Mouse (Mus musculus) cerebellum, adult 11 months (tissue): ENCODE measurements at regions not wholly inside any gene's neighbourhood (a gene's known extent, or its start where the extent isn't known, plus 50 kb on each side); places are given as distances from the start of the nearest gene placed in this dataset.
A peak's percentile ranks its signal among the peaks of the same experiment; 100 is the strongest.

Source experiments
- DNase-seq: peaks from one replicate; pipeline ENCODE4 v3.0.0; 2022

DNA sequence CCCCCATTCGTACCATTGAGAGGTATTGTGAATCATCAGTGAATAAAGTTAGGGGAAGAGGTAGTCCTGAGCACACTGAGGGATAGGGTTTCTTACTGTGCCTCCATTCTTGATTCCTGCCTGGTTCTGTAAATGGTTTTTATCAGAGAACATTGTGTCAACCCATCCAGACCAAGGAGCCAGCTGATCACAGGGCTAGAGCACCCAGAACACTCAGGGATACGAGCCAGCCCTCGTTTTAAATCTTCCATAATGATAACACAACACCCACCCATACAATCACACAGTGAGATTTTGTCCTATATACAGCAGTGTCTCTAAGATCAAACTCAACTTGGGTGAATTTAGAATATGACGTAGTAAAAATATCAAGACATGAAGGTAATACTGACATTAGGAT, 424.7 kb upstream of the BB014433 start:
- no peak for DNase-seq

GRCm38 (mm10) chr8:15468540-15469476, 422.9 kb upstream of the BB014433 start:
- DNase-seq, result no peak

DNA sequence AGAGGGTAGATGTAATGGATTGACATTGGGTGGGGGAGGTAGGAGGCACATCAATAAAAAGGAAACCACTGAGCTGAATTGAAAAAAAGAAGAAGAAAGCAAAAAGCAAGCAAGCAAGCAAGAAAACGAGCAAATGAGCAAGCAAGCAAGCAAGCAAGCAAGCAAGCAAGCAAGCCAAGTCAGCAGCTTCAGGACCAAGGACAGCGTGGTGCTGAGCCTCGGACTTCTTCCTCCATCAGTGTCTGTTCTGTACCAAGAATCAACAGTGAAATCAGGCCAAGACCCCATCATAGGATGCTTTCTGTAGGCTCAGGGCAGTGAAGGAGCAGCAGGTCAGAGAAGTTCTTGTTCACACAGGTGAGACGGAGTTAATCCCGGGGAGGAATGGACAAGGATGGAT, 392.7 kb upstream of the BB014433 start:
- no peak for DNase-seq

DNA sequence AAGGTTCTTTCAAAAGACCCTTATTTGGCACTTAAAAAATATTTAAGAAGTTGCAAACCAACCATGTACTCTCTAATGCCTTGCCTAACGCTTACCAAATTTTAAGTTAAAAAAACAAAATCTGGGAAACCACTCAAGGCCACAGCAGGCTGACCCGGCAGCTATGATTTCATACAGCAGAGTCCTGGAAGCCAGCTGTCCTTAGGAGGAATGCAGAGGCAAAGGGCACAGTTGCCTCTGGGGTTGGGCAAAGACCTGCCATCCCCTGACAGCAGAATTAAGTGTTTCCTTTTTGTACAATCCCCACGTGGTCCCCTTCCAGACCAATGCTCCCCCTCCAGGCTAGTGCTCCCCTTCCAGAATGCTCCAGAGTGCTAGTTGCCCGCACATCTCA, 348.8 kb upstream of the BB014433 start:
- DNase-seq, result no peak

- DNase-seq, result no peak
These were observed 348.3 kb upstream of the BB014433 start for GRCm38 (mm10) chr8:15393936-15394721.

DNA sequence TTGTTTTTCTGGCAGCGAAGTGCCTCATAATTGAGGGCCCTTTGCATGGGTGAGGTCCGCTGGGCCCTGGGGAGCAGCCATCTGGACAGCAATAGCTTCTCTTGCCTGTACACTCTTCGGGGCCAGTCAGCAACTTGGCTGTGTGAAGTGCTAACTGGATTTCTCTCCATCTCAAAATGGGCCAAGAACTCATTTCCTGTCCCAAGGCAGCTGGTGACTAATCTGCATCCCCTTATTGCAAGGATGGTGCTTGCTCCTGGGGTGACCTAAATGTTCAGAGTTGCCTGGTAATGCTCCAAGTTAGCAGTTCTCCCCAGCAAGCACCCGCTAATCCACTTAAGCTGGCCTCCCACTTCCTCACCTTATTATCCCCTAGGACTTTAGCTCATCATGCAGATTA, 346.2 kb upstream of the BB014433 start:
- DNase-seq, result no peak

DNA sequence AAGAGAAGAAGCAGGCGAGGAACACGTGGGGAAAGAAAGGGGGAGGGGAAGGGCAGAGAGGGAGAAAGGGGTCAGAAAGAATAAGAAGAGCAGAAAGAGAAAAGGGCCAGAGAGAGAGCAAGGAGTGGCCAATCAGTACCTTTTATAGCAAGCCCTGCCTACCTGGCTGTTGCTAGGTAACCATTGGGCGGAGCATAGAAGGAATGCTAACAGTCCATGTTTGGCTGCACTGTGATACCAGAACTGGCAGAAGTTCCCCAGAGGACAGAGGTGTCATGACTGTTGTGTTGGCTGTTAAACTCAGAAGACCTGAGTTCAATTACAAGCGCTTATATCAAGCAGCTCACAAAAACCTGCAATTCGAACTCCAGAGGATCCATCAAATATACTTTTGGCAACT, 342.9 kb upstream of the BB014433 start:
- no peak for DNase-seq

DNA sequence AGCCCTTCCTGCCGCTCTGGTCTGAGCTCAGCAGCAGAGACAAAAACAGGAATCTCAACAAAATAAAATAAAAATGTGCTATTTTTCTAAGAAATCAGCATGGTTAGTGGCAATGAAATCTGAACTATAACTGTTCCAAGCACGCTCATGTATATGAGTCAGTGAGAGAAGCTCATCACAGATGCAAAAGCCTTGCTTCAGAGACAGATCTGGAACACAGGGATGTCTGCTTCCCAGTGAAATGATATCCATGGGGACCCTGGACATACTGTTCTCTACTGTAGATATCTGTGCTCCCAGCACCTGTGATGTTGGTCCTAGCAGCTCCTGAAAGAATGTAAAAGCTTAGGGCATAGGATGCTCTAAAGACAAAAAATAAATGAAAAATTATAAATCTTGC, 321.2 kb upstream of the BB014433 start:
- DNase-seq, result no peak

GRCm38 (mm10) chr8:15364546-15364945, 318.7 kb upstream of the BB014433 start:
- DNase-seq, result no peak

DNA sequence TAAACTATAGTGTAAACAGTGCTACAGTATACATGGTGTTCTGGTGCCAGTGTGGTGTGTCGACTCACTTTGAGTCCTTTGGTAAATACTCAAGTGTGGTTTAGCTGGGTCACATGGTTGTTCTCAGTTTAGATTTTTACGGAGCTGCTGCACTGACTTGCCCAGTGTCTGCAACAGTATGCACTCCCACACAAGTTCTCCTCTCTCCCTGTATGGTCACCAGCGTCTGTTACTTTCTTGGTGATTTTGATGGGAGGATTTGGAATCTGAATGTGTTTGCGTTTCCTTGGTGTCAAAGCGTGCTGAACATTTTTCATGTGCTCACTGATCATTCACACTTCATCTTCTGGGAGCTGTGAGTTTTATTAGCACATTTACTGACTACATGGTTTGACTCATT, 298.3 kb upstream of the BB014433 start:
- no peak for DNase-seq

DNA sequence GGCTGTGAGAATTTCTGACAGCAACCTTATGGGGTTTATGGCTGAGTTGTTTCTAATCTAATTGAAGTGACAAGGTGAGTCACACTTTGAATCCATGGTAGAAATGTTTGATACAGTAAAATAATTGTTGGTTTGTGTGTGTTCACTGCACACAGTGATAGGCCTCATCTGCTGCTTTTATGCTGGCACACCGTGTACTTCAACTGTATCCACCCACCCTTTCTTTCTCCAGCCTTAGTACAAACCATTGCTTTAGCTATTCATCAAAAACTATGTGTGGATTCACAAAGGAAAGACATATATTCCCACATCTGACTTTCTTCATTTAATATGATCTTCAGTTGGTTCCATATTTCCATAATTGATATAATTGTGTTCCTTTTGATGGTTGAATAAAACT, 297.7 kb upstream of the BB014433 start:
- DNase-seq, result no peak

DNA sequence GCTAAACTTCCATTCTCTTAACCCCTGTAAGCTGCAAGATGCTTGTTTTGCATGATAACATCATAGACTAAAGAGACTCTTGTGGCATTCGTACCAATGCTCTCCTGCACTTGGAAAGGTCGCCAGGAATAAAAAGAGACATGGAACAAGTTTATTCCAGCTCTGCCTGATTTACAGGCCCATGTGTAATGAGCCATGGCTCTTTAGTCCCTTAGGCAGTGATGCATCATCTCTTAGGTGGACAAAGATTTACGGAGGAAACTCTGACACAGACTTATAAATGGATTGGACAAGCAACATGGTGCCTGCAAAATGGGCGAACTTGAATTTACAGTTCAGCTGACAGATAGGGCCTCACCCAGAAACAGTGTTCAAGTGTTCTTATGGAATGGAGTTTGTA, 288.7 kb upstream of the BB014433 start:
- DNase-seq, result no peak

DNA sequence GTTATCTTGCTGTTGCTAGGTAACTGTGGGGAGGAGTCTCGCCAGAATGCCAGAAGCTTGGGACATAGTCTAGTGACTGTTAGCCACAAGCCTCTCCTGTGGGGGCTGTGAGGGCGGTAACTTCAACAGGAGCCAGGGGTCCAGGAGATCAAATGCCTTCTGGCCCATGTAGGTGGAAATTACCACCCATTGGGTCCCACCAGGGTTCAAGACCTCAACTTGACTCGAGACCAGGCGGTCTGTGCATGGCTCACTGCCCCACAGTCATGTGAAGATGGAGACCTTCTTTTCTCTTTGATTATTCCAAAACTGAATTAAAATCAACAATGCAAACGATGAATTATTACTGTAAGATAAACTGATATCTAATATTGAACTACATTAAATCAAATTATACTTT, 281.4 kb upstream of the BB014433 start:
- DNase-seq, result no peak

DNA sequence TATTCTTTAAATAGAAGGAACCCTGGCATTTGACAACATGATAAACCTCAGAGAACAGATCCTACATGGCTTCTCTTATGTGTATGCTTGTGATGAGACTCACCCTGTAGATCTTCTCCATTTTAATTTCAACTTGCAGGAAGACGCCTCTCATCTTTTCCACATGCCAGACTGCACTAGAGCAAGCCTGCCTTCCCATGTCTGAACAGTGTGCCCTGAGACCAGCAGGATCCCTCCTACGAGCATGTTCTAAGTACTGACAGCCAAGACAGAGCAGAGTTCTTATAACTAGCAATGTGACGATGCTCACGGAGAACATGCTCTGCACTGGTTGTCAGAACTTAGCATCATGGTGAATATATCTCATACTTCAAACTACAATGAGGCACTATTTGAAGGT, 277.5 kb upstream of the BB014433 start:
- DNase-seq, result no peak

- no peak for DNase-seq
These were observed 272.4 kb upstream of the BB014433 start for GRCm38 (mm10) chr8:15318082-15318816.

- no peak for DNase-seq
These were observed 267.6 kb upstream of the BB014433 start for GRCm38 (mm10) chr8:15313481-15313880.

DNA sequence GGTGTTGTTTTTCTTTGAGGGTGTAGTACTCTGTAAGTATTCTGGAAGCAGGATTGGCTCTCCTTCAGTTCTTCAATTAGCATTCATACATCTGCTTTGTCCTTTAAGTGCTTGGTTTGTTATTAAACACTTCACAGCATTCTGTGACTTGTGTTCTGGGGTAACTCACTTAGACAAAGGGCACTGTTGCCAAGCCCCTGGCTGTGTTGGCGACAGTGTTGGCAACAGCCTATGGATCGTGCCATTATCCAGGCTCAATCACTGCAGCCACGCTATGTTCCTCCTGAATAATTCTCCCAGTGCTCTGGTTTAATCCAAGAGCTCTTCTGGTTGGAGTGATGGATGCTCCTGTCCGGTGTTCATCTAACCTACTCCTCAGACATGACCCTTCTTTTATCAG, 265.6 kb upstream of the BB014433 start:
- DNase-seq, result no peak

DNA sequence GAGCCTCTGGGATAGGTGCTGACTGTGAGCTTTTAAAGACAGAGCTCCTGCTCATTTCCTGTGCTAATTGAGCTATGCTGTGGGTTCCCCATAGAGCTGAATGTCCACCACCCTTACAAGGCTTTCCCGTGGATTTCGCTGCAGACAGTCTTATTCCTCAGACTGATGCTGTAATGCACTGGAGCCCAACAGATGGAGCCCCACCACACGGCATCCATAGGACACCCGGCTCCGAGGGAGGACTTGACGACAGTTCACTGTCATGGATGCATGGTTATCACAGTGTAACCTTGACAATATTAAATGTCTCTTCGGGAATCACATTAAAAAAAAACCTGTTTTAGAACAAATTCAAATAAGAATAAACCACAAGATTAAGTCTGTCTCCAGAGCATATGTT, 265.2 kb upstream of the BB014433 start:
- DNase-seq, result no peak

- DNase-seq, result no peak
These were observed 258.3 kb upstream of the BB014433 start for GRCm38 (mm10) chr8:15304143-15304677.

DNA sequence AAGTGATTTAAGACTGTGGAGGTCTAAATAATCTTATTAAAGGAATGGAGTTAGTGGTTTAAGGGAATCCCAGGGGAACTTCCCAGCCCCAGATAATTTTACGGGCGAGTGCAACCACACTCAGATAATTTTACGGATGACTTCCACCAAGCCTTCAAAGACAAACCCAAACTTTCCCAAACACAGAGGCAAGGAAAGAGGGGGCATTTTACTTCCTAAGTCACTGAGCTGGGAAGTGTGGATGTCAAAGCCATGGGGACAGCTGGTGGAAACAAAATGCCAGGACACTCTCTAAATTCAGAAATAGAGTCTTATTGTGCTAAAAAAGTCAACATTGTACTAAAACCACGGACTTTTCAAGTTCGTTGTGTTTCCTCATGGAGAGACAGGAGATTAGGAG, 227.9 kb upstream of the BB014433 start:
- no peak for DNase-seq

GRCm38 (mm10) chr8:15271793-15272587, 226.1 kb upstream of the BB014433 start:
- DNase-seq, result no peak

GRCm38 (mm10) chr8:15270290-15270689, 224.4 kb upstream of the BB014433 start:
- DNase-seq, result peak; percentile 20
